ENCODE assay signal across 18 mouse cellular contexts in the genomic region with DNA sequence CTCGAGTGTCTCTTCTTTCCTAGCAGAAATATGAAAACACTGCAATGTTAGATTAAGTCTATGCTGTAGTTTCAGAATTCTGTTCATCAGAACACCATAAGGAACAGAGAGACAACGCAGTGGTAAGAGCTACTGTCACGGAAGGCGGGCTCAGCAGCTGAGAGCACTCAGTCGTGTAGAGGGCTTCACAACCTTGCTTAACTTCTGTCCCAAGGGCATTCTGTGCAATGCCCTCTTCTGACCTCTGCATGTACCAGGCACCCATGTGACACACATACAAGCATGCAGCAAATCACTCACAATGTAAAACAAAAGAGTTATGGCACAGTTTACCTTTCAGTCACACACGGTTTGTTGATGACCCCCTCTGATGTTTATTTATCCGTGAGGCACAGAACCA. TPM values are rescaled to one million over a fixed set of nuclear protein-coding genes. Genes with fewer than 3 reads are reported as not detected.
A peak's percentile ranks its signal among the peaks of the same experiment; 100 is the strongest.
DNase-seq lines count a peak whose midpoint lies in the region; ATAC-seq and TF ChIP-seq lines count a peak whose summit lies in the region.
"Had no signal": no experiment of that assay in that cellular context is flagged by ENCODE, and none has a peak within 500 bp of the region (broad histone marks: within the 10 kb centered on the region; RNA-seq: fewer than 3 reads in every experiment).

No protein-coding gene starts in this region.

- H3K79me2 ChIP-seq in CH12.LX (replicated peaks; ENCODE audit: control insufficient read depth, extremely low read depth, insufficient read depth, poor library complexity, severe bottlenecking), result no peaks in the 10 kb centered on the region

- no peak overlapping the region for H3K9ac ChIP-seq in heart, embryonic 16.5 days (ENCODE audit: low read length)
- no peak overlapping the region for H3K9ac ChIP-seq in heart, embryonic 11.5 days (ENCODE audit: low read depth, low read length)
- no peak overlapping the region for H3K9ac ChIP-seq in kidney, embryonic 15.5 days
- no peak overlapping the region for H3K9ac ChIP-seq in CH12.LX (ENCODE audit: insufficient read depth, low read depth)
- H3K9ac ChIP-seq: forebrain, embryonic 13.5 days; hindbrain, embryonic 15.5 days; intestine, embryonic 15.5 days; limb, embryonic 13.5 days; liver, embryonic 14.5 days; midbrain, embryonic 15.5 days had no signal

- no peak overlapping the region for H3K4me2 ChIP-seq in heart, embryonic 16.5 days (ENCODE audit: low read depth, low read length)
- H3K4me2 ChIP-seq in heart, embryonic 11.5 days, result no peak overlapping the region
- H3K4me2 ChIP-seq in kidney, embryonic 15.5 days, result no peak overlapping the region
- H3K4me2 ChIP-seq in CH12.LX (ENCODE audit: insufficient read depth, low read depth, poor library complexity, severe bottlenecking), result no peak overlapping the region
- H3K4me2 ChIP-seq: forebrain, embryonic 13.5 days; hindbrain, embryonic 15.5 days; intestine, embryonic 15.5 days; limb, embryonic 13.5 days; midbrain, embryonic 15.5 days had no signal

- TF ChIP-seq RAD21 in CH12.LX (IDR thresholded peaks at IDR 0.05; ENCODE audit: low read depth, low read length), result no peak

- TF ChIP-seq CTCF in CH12.LX (conservative IDR thresholded peaks at IDR 0.05 in 1 of 2, IDR thresholded peaks at IDR 0.05 in 1 of 2; ENCODE audit: low read depth in 2 of 2, low read length in 2 of 2), result no peak

- WGBS in heart, embryonic 16.5 days, result 73% methylated on average over 7 of the region's 7 CpGs
- WGBS in heart, embryonic 11.5 days (ENCODE audit: insufficient replicate concordance), result 80% methylated on average over 7 of the region's 7 CpGs
- WGBS in kidney, embryonic 15.5 days, result 73% methylated on average over 7 of the region's 7 CpGs

- H3K4me3 ChIP-seq in heart, embryonic 16.5 days (ENCODE audit: low read length), result no peak overlapping the region
- no peak overlapping the region for H3K4me3 ChIP-seq in heart, embryonic 11.5 days (ENCODE audit: low read depth, low read length)
- no peak overlapping the region for H3K4me3 ChIP-seq in kidney, embryonic 15.5 days (replicated peaks)
- H3K4me3 ChIP-seq in CH12.LX (replicated peaks in 1 of 3; ENCODE audit: low read depth in 2 of 3, low read length in 2 of 3, poor library complexity in 1 of 3), result no peak overlapping the region
- H3K4me3 ChIP-seq: forebrain, embryonic 13.5 days; hindbrain, embryonic 15.5 days; intestine, embryonic 15.5 days; limb, embryonic 13.5 days; midbrain, embryonic 15.5 days had no signal

- no peaks in the 10 kb centered on the region for H3K27me3 ChIP-seq in heart, embryonic 16.5 days (ENCODE audit: control insufficient read depth, insufficient read depth, low read length)
- no peaks in the 10 kb centered on the region for H3K27me3 ChIP-seq in heart, embryonic 11.5 days (ENCODE audit: control insufficient read depth, insufficient read depth, low read length)
- no peaks in the 10 kb centered on the region for H3K27me3 ChIP-seq in kidney, embryonic 15.5 days
- H3K27me3 ChIP-seq in CH12.LX (replicated peaks), result no peaks in the 10 kb centered on the region
- H3K27me3 ChIP-seq: forebrain, embryonic 13.5 days; hindbrain, embryonic 15.5 days; intestine, embryonic 15.5 days; limb, embryonic 13.5 days; midbrain, embryonic 15.5 days; Patski had no signal

- H3K4me1 ChIP-seq in heart, embryonic 16.5 days (ENCODE audit: control insufficient read depth, insufficient read depth, low read length), result peaks cover 7% of the 10 kb centered on the region; the same call in 1 of the 2 replicates
- H3K4me1 ChIP-seq in heart, embryonic 11.5 days (ENCODE audit: control insufficient read depth, insufficient read depth, low read length), result no peaks in the 10 kb centered on the region
- no peaks in the 10 kb centered on the region for H3K4me1 ChIP-seq in kidney, embryonic 15.5 days
- peaks cover 6 to 49% of the 10 kb centered on the region in 2 experiments; a peak in 3 of 4 replicates for H3K4me1 ChIP-seq in CH12.LX (ENCODE audit: control insufficient read depth in 1 of 2, insufficient read depth in 2 of 2)
- H3K4me1 ChIP-seq: forebrain, embryonic 13.5 days; hindbrain, embryonic 15.5 days; intestine, embryonic 15.5 days; limb, embryonic 13.5 days; midbrain, embryonic 15.5 days had no signal

- no peak overlapping the region; the same call in 1 of the 2 replicates for H3K27ac ChIP-seq in heart, embryonic 16.5 days (ENCODE audit: low read length)
- no peak overlapping the region for H3K27ac ChIP-seq in heart, embryonic 11.5 days (ENCODE audit: low read depth, low read length)
- no peak overlapping the region for H3K27ac ChIP-seq in kidney, embryonic 15.5 days
- peak overlapping the region; percentile 53 for H3K27ac ChIP-seq in CH12.LX (ENCODE audit: insufficient read depth, low read depth)
- H3K27ac ChIP-seq: forebrain, embryonic 13.5 days; hindbrain, embryonic 15.5 days; intestine, embryonic 15.5 days; limb, embryonic 13.5 days; liver, embryonic 14.5 days; midbrain, embryonic 15.5 days had no signal

- in situ Hi-C loops in CH12.LX (cut with MboI; ENCODE audit: low pct_ligation_motif_present, low pct_unique_long_range_greater_than_20kb, low sequenced_read_pairs), result no loop called here

- dilution Hi-C loops in CH12.LX (cut with MboI; ENCODE audit: extremely low pct_ligation_motif_present, extremely low pct_unique_long_range_greater_than_20kb, low sequenced_read_pairs), result no loop called here

- H3K36me3 ChIP-seq in heart, embryonic 16.5 days (ENCODE audit: control insufficient read depth, insufficient read depth), result peaks cover 8% of the 10 kb centered on the region
- peaks cover 7% of the 10 kb centered on the region; the same call in 1 of the 2 replicates for H3K36me3 ChIP-seq in heart, embryonic 11.5 days (ENCODE audit: control insufficient read depth, insufficient read depth, low read length)
- peaks cover 54% of the 10 kb centered on the region for H3K36me3 ChIP-seq in kidney, embryonic 15.5 days
- peaks cover 31 to 51% of the 10 kb centered on the region in 2 experiments for H3K36me3 ChIP-seq in CH12.LX (replicated peaks in 1 of 2; ENCODE audit: control insufficient read depth in 1 of 2, insufficient read depth in 1 of 2, low read length in 1 of 2)
- H3K36me3 ChIP-seq: intestine, embryonic 15.5 days had no signal

- ATAC-seq in heart, embryonic 16.5 days (replicated peaks; ENCODE audit: extremely low read depth, insufficient read depth, low FRiP score), result peak; percentile 55; the same call in 1 of the 2 replicates
- no peak for ATAC-seq in heart, embryonic 11.5 days (replicated peaks; ENCODE audit: insufficient number of reproducible peaks, low FRiP score, low TSS enrichment)
- ATAC-seq in kidney, embryonic 15.5 days (replicated peaks; ENCODE audit: low FRiP score), result no peak
- ATAC-seq in erythroid progenitor cell, adult 5-6 weeks (replicated peaks; ENCODE audit: low FRiP score, poor library complexity, severe bottlenecking), result no peak
- ATAC-seq: forebrain, embryonic 13.5 days; intestine, embryonic 15.5 days; midbrain, embryonic 15.5 days; Patski had no signal

- TF ChIP-seq EP300 in CH12.LX (IDR thresholded peaks at IDR 0.05; ENCODE audit: low read length), result peak; percentile 58; the same call in 1 of the 2 replicates

- TF ChIP-seq POLR2A in CH12.LX (IDR thresholded peaks at IDR 0.05; ENCODE audit: low read depth, low read length), result no peak

- H3K9me3 ChIP-seq in heart, embryonic 16.5 days (replicated peaks; ENCODE audit: control insufficient read depth, low read length), result no peaks in the 10 kb centered on the region
- H3K9me3 ChIP-seq in heart, embryonic 11.5 days (replicated peaks; ENCODE audit: control insufficient read depth, low read length), result no peaks in the 10 kb centered on the region
- no peaks in the 10 kb centered on the region for H3K9me3 ChIP-seq in kidney, embryonic 15.5 days (replicated peaks)
- no peaks in the 10 kb centered on the region for H3K9me3 ChIP-seq in CH12.LX (replicated peaks; ENCODE audit: low read length)
- H3K9me3 ChIP-seq: forebrain, embryonic 13.5 days; hindbrain, embryonic 15.5 days; intestine, embryonic 15.5 days; limb, embryonic 13.5 days; midbrain, embryonic 15.5 days had no signal

- peak; percentile 18 to 23 for DNase-seq in kidney, postnatal 36 days
- DNase-seq in CH12.LX (ENCODE audit: extremely low read depth), result peak; percentile 86
- DNase-seq in naive thymus-derived CD4-positive, alpha-beta T cell, adult 2 months (ENCODE audit: low read depth), result peak; percentile 9
- DNase-seq: cerebellum, adult 2 months; layer of hippocampus, postnatal 36 days; right cerebral cortex, postnatal 25 days; thymus, postnatal 36 days had no signal

TF ChIP-seq in CH12.LX, 34 proteins besides CTCF, POLR2A, EP300 and RAD21 (continues in another document):
- TF ChIP-seq BHLHE40 (IDR thresholded peaks at IDR 0.05; ENCODE audit: low read depth, low read length) (peak; percentile 71), HCFC1 (IDR thresholded peaks at IDR 0.05; ENCODE audit: low read depth, low read length) (no peak), MAFK (IDR thresholded peaks at IDR 0.05; ENCODE audit: insufficient replicate concordance, low read length) (no peak), MYC (IDR thresholded peaks at IDR 0.05; ENCODE audit: low read depth, low read length) (no peak), MEF2A (IDR thresholded peaks at IDR 0.05; ENCODE audit: borderline replicate concordance, low read depth, low read length) (no peak), ETS1 (conservative IDR thresholded peaks at IDR 0.05; ENCODE audit: low read depth, low read length) (peak; percentile 86), ZNF384 (IDR thresholded peaks at IDR 0.05; ENCODE audit: low read depth, low read length) (no peak), KAT2A (IDR thresholded peaks at IDR 0.05; ENCODE audit: insufficient replicate concordance, low read length) (no peak), POLR2AphosphoS2 (IDR thresholded peaks at IDR 0.05; ENCODE audit: low read depth, low read length) (no peak), SMC3 (IDR thresholded peaks at IDR 0.05; ENCODE audit: low read depth, low read length) (no peak), ZMIZ1 (IDR thresholded peaks at IDR 0.05; ENCODE audit: low read depth, low read length) (no peak), ZKSCAN1 (IDR thresholded peaks at IDR 0.05; ENCODE audit: borderline replicate concordance, low read depth, low read length) (no peak), MAZ (IDR thresholded peaks at IDR 0.05; ENCODE audit: low read depth, low read length) (no peak), TCF12 (IDR thresholded peaks at IDR 0.05; ENCODE audit: low read depth, low read length) (peak; percentile 17; the same call in 1 of the 2 replicates)

RNA-seq across cellular contexts. Expression of gene Usp15, which starts 37.5 kb away (rescaled TPM):
- polyA plus RNA-seq in heart, embryonic 16.5 days (2015; fragmentation: Nextera tagmentation; extraction: Ambion mirVana), result 58.3 and 66.0 TPM in 2 replicates
- polyA plus RNA-seq in heart, embryonic 11.5 days (2014; fragmentation: Nextera tagmentation; extraction: Ambion mirVana), result 85.9 and 89.3 TPM in 2 replicates
- polyA plus RNA-seq in kidney, embryonic 15.5 days (2015; fragmentation: Nextera tagmentation; extraction: Ambion mirVana), result 69.9 and 72.1 TPM in 2 replicates
- total RNA-seq in CH12.LX (2012; rRNA removed), result 65.4 and 83.5 TPM in 2 replicates
- total RNA-seq in CH12.LX (2014; rRNA removed), result 124 and 146 TPM in 2 replicates
- 113 and 117 TPM in 2 replicates for polyA plus RNA-seq in CH12.LX (2012; ENCODE audit: insufficient read length, low read depth)
- 405 and 417 TPM in 2 replicates for total RNA-seq in erythroid progenitor cell, adult 5-6 weeks (2015; ENCODE audit: low replicate concordance)
- 704 and 813 TPM in 2 replicates for total RNA-seq in erythroid progenitor cell, adult 5-6 weeks (2017; ENCODE audit: low replicate concordance)

Comparison
In these comparisons a context has a peak if more than half of its experiments do, and no peak if none do; other contexts are left out.
1. DNase-seq: peak in every context shown above with its lines; median percentile 86 in CH12.LX; 20 in kidney, postnatal 36 days; 9 in naive thymus-derived CD4-positive, alpha-beta T cell, adult 2 months.